Mouse (Mus musculus) c-Kit-negative CD71-positive TER-119-positive erythroid progenitor cells, embryonic 14.5 days (primary cell): Measurements from ENCODE around the gene H2-DMa.
A peak's percentile ranks its signal among the peaks of the same experiment; 100 is the strongest.

Experiments used
- DNase-seq: peaks from one replicate; pipeline ENCODE4 v3.0.0-alpha.2; 2013; ENCODE audit warnings: low read depth, low spot score

Gene H2-DMa

DNA sequence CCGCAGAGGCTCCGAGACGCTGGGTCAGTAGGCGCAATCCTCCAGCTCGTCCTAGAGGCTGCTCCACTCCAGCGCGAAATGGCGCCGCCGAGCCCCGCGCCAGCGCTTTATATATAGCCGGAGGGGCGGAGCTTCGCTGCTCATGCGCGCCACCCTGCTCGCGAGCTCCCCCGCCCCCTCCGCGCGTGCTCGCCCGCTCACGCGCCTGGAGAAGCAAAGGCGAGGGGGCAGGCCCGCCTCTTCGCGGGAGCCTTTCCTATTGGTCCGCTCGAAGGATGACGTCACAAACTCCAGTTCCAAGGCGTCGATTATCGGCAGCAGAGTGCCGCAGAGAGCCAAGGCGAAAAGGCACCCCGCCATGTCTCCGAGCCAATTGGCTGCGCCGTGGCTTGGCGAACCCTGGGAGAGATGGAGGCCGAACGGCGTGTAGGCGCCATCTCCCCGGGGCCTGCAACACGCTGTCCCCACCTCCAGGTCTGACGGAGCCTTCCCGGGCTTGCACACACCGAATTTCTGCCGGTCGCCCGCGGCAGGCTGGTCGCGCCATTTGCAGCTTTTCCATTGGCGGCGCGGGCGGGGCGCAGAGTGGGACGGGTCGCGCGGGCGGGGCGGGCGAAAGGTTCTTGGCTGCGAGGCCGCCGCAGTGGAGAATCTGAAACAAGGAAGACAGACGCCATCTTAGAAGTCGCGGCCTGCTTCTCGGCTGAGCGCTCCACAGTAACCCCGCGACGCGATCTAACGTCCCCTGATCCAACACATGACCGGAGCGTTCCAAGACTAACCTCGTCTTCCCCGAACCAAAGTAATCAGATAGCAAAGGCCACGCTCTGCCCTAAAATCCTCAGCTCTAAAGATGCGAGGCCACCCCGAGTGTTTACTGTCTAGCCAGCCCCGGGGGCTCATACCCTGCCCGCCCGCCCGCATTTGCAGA, at the start of gene H2-DMa:
H2-DMa (plus strand) TSS at position 293 of the 931 bp plus-strand sequence.
- peak; percentile 98 for DNase-seq

DNA sequence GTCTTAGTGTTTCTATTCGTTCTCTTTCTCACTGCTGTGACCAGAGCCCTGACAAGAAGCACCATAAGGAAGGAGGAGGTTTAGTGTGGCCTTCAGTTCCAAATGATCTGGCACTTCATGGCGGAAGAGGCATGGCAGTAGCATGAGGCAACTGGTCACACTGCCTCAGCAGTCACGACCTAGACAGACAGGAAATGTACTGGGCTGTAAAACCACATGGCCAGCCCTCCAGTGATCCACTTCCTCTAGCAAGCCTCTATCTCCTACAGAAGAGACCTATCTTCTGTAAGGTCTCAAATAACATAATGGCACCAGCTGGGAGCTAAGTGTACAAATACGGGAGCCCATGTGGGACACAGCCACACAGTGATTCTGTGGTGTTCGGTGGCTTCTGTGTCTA, 47.2 kb upstream of the H2-DMa start:
- DNase-seq: no peak

DNA sequence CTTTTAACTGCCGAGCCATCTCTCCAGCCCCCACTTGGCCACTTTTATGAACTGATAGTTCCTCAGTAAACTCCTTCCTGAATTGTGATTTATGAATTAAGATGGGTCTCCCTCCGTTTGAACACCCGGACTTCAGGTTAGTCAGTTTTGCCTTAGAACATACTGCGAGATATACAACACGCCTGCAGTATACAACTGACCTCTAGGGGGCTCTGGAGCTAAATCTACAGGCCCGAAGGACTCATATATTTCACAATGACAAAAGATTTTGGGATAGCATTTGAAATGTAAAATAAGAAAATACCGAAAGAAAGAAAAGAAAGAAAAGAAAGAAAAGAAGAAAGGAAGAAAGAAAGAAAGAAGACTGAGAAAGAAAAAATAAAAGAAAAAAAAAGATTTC, 44.1 kb upstream of the H2-DMa start:
- DNase-seq: peak; percentile 50

DNA sequence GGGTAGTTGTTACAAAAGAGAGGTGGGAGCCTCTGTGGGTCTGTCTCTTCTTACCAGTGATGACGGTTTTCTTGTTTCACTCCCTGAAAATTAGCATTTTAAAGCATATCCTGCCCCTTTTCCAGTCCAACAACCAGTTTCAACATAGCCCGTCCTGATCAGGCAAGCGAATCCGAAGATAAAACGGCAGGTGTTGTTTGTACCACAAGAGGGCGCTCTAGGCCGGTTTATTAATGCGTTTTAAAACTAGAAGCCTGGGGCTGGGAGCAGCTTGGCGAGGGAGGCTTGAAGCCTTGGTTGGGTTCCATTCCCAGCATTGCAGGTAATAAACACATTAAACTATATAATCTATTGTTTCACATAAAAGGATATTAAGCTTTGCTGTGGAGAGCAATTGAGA, 41.8 kb upstream of the H2-DMa start:
- DNase-seq: peak; percentile 58

DNA sequence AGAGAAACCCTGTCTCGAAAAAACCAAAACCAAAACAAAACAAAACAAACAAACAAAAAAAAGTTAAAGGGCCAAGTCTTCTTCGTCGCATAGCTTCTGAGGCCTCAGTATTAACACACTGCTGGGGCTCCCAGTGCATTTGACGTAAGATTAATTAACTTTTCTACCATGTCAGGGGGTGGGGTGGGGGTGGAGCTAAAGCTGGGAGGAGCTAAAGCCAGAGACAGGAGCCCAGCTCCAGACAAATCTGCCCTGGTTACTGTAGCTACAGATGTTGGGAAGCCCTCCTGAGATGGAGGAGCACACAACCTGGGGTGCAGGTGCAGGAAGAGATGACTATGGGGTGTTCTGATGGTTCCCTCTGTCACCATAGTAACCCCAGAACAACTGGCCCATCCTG, 41.2 kb upstream of the H2-DMa start:
- no peak for DNase-seq

DNA sequence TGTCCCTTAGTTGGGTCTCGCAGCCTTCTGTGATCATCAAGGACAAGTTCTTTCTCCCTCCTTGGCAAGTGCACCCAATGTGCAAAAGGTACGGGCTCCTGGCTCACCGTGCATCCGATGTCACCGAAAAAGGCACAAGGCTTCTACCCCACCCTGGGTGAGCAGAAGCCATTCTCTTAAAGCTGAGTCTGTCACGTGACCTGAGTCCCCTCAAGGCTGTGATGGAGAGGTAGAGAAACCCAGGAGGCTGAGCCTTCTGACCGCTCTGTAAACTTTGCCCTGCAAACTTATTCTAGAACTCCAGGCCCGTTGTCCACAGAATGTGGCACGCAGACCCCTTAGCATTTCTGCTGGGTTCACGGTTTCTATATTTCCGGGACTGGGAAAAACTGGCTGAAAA, 40.3 kb upstream of the H2-DMa start:
- no peak for DNase-seq

DNA sequence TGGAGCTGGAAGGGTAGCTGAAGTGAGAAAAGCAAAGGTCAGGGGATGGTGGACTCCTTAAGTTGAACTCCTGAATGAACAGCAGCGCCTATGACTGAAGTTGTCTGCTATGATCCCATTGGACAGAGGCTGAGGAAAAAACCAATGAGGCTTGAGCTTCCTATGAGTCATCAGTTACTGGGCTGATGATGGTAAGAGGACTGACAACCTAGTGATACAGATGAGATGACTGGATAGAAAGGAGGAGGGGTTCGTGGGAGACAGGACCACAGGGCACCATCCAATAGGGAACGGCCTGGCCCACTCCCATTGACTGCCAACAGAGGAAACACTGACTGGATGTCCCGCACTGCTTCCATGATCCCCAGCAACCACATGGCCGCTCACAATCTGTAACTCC, 39.7 kb upstream of the H2-DMa start:
- DNase-seq: no peak

DNA sequence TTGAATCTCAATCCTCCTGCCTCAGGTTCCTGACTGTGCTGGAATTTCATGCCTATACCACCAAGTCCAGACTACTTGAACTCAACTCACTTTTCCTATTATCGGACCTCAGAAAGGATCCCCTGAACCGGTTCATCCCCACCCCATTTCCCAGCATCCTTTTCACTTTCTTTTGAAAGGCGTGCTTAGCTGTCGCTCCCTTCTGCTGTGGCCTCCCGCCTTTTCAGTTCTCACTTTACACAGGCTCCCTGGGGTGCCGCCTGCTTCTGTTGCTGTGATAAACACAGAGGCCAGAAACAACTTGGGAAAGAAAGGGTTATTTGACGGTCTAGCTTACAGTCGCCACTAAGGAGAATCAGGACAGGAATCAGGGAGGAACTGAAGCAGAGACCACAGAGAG, 36.2 kb upstream of the H2-DMa start:
- no peak for DNase-seq

DNA sequence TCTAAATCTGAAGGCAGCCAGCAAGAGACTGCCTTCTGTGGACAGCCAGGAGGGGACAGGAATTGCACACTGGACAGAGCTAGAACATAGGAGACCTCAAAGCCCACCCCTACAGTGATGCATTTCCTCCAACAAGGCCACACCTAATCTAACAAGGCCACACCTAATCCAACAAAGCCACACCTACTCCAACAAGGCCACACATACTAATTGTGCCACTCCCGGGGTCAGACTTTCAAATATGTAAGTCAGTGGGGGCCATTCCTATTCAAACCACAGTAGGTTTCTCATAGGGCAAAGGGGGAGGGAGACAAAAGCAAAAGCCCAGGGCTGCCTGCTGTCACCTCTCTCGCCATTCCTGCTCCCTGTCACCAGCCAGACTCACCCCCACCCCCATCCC, 32.0 kb upstream of the H2-DMa start:
- no peak for DNase-seq

DNA sequence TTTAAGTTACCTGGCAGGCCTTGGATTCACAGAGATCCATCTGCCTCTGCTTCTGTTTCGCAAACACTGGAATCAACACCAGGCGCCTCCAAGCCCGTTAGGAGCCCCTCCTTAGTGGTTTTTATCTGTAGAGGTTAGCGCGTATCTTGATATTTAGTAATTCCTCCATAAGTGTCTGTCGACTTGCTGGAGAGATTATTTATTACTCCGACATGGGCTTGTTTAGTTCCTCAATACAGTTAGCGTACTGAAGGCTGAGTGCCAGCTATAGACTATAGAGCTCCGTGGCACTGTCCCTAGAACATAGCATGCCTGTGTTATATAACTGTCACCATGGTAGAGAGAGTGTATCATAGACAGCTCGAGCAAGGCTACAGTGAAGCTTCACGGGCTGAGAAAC, 31.2 kb upstream of the H2-DMa start:
- DNase-seq: no peak

DNA sequence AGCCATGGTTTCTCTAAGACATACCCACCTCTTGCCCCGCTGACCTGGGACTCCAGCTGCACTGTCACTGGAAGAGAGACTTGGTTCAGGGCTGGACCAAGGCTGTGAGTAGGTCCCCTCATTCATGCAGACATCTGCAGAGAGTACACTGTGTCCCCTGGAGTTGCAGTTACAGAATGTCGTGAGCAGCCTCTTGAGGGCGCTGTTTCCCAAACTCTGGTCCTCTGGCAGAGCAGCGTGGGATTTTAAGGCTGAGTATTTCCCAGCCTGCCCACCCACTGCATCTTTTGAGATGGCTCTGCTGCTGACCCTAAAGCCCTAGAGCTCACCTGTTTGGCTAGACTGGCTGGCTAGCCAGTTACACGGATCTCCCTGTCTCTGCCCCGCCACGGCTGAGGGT, 28.4 kb upstream of the H2-DMa start:
- DNase-seq: no peak

DNA sequence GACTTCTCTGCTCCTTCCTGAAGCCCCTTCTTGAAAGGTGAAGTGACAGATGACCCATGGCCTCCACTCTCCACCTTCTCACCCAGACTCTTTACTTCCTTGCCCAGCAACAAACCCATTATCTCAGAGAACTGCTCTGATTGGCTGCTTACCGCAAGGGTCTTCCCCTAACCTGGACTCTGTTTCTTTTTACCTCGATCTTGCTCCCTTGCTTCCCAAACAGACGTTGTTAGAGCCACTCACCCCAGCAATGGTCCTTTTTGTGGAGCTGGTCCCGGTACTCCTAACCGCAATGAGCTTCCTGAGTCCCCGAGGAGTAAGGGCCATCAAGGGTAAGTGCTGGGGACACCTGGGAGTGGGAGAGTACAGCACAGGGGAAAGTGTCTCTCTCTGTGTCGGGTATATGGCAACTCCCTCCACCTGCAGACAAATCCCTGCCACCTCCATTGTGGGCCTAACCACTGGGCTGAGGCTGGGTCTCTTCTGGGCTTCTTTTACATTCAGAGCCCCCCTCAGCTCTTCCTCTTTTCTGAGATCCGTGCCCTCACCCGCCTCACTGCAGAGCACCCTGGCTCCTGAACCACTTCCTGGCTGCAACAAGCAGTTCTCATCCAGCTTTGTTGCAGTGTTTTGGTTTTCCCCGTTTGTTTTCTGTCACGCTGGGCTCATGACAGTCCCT, 27.0 kb upstream of the H2-DMa start, which contains the start of gene H2-Oa:
H2-Oa (plus strand) TSS at position 144 of the 679 bp plus-strand sequence.
- DNase-seq: no peak

DNA sequence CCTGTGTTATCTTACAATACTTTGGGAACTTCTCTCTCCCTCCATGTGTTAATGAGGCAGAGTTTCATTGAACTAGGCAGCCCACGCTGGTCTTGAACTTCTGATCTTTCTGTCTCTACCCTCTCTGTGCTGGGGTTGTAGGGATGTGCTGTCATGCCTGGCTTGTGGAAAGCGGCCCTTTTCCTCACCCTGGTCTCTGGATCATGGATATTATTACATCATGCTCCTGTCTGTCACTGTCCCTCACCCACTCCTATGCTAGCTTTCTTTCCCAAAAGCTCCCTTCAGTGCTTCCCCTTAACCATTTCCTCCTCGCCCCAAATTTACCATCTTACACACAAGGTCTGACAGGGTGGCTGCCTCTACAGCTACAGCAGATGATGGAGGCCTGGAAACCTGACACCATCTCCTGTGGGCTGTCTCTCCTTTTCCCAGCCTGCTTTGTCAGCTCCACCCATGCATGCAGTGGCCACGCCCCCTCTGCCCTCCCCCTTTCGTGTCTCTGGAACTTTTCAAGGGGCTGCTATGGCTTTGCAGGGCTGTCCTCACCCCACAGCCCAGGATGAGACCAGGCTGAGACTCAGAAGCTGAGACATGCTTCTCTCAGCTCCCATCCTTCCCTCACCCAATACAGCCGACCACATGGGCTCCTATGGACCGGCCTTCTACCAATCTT, 26.0 kb upstream of the H2-DMa start:
- DNase-seq: no peak

DNA sequence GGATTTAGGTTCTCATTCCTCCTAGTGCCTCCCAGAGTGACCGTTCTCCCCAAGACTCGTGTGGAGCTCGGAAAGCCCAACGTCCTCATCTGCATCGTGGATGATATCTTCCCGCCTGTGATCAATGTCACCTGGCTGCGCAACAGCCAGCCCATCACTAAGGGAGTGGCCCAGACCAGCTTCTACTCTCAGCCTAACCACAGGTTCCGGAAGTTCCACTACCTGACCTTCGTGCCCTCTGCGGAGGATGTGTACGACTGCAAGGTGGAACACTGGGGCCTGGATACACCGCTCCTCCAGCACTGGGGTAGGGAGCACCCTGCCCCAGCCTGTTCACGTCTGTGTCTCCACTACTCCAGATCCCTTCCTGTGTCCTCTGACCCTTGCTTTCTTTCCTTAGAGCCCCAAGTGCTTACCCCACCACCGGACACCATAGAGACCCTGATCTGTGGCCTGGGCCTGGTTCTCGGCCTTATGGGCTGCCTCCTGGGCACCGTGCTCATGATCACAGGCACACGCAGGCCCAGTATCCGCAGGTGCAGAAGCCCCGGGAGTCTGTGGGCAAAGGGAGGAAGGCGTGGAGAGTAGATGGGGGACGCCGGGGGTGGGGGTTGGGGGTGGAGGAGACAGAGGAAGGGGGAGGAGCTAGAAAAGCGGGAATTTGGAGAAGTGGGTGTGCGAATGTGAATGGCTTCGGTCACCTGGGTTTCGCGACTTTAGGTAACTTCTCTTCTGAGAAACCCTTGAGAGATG, 24.9 kb upstream of the H2-DMa start:
- no peak for DNase-seq

DNA sequence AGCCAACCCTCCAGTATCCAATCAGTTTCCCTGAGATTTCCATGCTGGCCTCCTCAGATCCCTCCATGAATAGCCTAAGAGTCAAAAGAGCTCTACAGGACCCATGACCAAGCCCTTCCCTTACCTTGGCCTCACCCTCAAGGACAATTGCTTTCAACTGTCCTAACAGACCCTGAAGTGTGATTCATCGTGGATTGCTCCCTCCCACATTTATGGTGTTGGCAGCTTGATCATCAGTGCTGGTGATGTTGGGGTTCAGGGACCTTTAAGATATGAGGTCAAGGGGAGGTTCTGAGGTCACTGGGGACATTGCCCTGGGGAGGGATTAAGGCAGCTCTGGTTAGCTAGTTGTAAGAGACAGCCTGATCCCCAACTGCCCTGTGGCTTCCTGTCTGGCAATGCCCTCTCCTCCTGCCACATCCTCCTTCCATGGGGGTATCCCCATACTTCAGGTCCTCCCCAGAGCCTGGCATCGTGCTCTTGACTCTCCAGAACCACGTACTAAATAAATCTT, 22.8 kb upstream of the H2-DMa start:
- no peak for DNase-seq

DNA sequence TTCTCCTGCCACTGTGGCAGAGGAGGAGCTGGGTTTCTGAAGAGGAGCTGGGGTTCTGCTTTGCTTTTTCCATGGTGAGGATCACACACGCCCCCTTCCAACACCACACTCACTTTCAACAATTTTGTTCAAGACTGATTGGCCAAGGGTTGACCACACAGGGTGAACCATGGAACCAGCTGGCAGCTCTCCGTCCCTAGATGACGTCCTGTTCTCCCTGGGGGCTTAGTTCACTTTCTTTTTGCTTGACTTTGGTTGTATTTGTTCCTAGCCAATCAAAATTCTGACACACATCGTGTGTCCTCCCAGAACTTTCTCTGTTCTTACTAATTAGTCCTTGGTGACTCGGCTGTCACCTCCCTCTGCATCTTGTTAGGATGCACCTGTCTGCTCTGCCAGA, 22.1 kb upstream of the H2-DMa start:
- no peak for DNase-seq

DNA sequence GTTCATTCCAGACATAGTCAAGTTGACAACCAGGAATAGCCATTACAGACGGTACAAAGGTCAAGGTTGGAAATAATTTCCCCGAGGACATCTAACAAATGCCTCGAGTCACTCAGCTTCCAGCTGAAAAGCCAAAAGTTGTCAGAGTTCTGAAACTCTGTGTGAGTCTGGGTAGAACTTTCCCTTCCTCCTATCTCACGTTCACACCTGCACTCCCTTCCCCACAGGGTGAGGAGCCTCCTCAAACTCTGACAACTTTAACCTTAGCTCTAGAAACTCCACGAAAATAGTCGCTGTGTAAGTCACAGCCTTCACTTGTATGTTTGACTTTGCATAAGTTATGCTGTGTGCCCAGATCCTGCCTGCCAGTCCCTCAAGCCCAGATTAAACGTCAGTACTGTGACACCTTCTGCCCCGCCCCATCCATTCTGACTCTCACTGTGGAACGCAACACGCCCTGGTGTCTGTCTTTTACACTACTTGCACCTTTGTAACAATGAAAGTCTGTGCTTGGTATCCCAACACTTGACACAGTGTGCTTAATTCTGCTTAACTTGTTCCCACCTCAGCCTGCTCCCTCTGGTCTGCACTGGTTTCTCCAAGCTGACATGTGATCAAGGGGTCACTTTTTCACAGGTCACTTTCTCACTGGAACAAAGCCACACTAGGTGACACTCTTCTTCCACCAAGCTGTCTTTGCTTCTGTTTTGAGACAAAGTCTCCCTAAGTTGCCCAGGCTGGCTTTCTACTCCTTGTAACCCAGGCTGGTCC, 20.4 kb upstream of the H2-DMa start:
- DNase-seq: no peak

DNA sequence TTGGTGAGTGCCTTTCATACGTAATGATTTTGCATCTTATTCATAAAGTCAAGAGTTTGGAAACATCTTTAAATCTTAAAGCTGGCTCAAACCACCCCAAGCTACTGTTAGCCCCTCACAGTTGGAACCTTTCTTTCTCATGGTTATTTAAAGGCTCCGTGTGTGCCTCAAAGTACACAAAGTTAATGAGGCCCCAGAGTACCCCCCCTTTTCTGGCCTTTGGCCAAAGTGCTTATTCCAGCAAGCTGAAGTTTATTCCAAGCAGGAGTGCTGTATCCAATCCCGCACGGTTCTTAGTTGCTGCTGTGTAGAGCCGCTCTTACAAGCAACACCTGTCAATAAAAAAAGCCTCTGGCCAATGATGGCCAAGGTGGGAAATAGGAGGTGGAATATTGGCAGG, 19.8 kb upstream of the H2-DMa start:
- DNase-seq: no peak

DNA sequence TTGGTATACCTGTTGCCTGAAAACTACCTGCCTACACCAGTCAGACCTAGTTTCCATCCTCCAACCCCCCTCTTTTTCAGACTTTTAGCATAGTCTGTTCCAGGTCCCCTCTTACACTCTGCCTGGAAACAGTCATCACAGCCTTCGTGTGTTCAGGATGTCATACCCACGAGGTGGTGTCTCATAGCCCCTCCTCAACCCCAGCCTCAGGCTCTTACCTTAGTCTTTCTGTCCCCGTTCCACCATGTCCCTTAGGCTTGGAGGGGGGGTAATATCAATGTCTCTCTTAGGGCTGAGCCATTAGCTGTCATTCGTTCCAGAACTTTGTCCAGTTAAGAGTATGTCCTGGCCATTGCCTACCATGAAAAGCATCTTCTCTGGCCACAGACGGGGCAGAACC, 18.2 kb upstream of the H2-DMa start:
- DNase-seq: no peak

DNA sequence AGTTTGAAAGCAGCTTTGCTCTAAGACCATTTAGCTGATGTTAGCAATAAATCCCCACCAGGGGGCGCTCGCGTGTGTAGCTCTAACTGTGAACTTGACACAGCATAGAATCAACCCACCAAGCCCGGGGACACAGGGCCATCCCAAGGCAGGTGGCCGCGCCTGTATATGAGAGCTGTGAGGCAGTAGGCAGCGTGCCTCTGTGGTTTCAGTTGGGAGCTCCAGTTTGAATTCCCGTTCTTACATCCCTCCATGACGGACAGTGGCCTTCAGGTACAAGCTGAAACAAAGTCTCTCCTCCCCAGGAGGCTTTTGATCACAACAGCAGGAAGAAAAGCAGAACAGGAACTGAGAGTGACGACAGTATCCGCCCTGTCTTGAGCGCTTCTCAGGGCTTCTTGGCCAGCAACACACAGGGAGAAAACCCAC, 17.7 kb upstream of the H2-DMa start:
- peak; percentile 76 for DNase-seq

DNA sequence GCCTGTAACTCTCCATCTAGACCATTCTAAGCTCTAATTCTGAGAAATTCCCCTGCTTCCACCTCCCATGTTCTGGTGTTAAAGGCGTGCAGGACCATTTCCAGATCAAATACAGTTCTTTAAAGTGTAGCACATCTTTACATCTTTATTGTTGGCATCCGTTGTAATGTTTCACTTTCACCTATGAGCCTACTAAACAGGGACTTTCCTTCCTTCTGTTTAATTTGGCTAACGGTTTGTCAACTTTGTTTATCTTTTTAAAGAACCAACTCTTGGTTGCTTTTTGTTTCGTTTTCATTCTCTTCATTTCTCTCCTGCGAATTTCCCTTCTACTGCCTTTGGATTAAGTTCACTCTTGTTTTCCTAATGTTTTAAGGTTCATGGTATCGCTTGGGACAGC, 16.5 kb upstream of the H2-DMa start:
- DNase-seq: no peak
